Mouse (Mus musculus): Measurements from ENCODE around the gene Pnma1.
A peak's percentile ranks its signal among the peaks of the same experiment; 100 is the strongest.

The Pnma1 gene

GRCm38 (mm10) chr12:84147954-84148621 lies at the start of gene Pnma1:
Gene Pnma1, minus strand, starts transcription at chr12:84148489.
- DNase-seq (ENCODE audit: low read depth in 2 of 2, low spot score in 2 of 2): peak; percentile 32 to 42

DNA sequence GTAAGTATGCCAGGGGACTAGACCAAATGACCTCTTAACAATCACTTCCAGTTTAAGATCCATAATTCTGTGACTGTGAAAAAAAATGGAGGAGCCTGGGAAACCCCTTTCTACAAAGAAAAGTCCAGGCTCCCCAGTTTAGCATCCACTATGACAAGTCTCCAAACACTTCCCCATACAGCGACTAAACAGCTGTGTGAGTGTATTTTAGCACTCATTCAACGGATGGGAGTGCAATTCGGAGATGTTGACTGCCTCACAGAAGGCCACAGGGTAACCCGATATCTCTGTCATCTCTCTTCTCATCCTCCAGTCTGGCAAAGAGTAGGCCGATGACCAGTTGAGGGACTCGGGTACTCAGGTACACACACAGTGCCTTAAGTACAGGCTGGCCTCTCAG lies 46.9 kb upstream of the Pnma1 start:
- no peak for DNase-seq (ENCODE audit: low read depth in 2 of 2, low spot score in 2 of 2)

DNA sequence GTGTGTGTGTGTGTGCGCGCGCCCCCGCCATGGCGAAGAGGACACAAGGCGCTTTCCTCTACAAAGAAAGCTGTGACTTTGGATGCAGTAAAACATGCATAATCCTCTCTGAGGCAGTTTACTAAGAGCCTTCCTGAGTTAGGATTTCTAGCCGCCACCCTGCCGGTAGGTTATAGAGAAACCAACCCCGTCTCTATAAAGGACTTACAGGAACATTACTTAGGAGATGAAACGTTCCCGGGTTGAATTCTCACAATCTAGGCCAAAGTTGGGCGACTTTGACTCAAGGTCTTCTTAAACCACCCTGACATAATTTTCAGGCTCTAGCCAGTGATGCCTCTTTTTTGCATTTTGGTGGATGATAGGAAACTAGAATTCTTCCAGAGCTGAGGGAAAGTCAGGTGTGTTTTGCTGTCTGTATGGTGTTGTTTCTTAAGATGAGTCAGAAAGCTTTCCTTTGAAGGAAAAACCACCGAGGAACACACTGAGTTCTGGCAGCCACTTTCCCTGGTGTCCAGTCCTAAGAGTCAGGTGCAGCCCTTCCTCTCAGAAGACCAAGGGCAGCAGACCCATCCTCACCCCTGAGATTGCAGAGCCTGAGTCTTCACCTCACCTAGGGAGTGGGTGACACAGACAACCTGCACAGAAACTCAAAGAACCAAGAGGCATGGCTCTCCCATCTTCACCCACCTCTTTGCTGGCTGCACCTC lies 46.3 kb upstream of the Pnma1 start:
- no peak for DNase-seq (ENCODE audit: low read depth in 2 of 2, low spot score in 2 of 2)

- peak; percentile 93 to 94 for DNase-seq (ENCODE audit: low read depth in 2 of 2, low spot score in 2 of 2)
These were observed 45.5 kb upstream of the Pnma1 start for GRCm38 (mm10) chr12:84193642-84194399.

DNA sequence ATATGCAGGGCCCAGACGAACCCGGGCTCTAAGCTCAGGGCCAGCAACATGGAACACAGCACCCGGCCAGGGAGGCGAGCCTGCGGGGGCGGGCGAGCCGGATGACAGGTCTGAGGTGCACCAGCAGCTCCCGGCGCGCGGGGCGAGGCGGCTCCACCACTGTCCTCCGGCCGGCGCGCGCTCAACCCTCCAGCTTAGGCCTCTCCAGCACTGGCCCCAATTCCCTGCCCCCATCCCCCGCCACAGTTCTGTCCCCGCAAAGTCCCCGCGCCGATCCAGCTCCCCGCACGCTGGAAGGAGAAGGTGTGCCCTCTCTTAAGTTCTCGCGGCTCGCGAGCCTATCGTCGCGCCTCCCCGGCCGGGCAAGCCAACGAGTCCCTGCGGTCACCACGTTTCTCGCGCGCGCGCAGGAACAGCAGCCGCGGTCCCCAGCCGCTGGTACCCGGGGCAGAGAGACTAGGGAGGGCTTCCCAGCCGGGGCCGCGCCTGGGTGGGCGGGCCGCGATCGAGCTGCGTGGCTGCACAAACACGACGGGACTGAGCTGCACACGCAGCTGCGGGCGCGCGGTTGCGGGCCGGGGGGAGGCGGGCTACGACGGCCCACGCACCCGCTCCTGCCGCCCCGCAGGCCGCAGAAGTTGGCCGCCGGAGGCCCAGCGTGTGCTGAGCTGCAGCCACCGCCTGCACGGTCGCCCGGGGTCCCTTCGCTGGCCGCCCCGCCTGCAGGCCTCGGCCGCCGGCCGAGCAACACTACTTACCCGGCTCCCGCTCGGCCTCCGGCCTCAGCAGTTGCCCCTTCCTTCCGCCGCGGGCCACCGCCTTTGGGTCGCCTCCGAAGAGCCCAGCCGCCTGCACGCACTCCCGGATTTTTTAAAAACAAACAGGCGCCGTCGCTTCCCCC lies 44.7 kb upstream of the Pnma1 start:
- peak; percentile 73 to 75 for DNase-seq (ENCODE audit: low read depth in 2 of 2, low spot score in 2 of 2)

DNA sequence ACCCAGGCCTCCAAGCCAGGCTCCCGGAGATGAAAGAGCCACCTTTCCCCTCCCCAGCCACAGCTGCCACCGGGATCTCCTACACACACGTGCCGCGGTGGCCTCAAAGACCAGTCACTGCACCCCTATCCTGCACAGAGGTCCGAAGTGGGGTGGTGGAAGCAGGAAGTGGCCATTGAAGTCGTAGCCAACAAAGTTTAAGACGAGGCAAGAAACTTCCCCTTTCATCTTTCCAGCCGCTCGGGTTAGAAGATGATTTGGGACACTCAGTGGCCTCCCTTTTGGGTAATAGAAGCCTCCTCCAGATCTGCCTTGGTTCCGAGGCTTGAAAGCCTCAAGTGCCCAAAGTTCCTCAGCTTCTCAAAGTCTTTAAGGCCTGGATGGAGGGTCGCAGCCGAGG lies 44.0 kb upstream of the Pnma1 start:
- no peak for DNase-seq (ENCODE audit: low read depth in 2 of 2, low spot score in 2 of 2)

- DNase-seq (ENCODE audit: low read depth in 2 of 2, low spot score in 2 of 2): no peak
These were observed 43.5 kb upstream of the Pnma1 start for GRCm38 (mm10) chr12:84191770-84192169.

DNA sequence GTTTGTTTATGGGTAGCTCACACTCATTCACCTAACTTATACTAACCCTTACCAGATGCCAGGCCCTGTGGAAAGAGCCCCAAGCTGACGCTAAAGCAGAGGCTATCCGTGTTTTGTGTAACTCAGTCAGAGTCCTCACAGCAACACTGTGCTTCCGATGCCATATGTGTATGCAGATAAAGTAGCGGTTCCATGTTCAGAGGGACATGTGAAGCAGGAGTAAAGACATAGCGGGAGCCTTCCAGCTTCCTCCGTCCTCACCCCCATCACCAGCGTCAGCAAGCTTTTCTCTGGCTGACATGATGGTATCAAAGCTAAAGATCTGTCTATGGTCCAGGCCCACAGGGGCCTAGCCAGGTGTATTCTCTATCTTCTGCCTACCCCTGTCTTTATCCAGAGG lies 42.9 kb upstream of the Pnma1 start:
- no peak for DNase-seq (ENCODE audit: low read depth in 2 of 2, low spot score in 2 of 2)

DNA sequence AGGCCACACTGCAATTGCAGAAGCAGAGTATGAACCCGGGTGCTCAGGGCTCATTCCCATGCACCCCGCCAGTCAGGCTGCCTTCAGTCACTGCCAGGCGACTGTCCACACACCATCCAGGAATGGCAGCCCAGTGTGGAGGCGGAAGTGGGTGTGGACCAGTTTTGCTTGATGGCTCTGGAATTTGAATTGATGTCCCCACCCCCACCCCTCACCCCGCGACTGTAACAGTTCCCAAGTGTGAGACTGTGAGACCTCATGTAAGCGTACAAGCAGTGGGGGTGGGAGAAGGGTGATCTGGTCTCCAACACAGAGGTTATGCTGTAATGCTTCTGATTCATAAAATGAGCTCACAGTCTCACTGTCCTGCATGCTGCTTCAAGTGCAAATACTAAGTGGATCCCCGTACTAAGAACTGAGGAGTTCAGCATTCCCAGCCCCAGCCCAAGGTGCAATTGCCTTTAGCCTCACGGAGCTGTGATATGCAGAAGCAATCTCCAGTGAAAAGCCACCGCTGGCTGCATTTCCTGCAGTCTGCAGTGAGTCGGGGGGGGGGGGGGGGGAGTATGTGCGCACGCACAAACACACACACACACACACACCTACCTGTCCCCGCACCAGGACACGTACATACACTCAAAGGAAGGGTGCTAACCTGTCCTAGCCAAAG lies 42.0 kb upstream of the Pnma1 start:
- DNase-seq (ENCODE audit: low read depth in 2 of 2, low spot score in 2 of 2): no peak

- DNase-seq (ENCODE audit: low read depth in 2 of 2, low spot score in 2 of 2): no peak
These were observed 40.7 kb upstream of the Pnma1 start for GRCm38 (mm10) chr12:84188881-84189444.

DNA sequence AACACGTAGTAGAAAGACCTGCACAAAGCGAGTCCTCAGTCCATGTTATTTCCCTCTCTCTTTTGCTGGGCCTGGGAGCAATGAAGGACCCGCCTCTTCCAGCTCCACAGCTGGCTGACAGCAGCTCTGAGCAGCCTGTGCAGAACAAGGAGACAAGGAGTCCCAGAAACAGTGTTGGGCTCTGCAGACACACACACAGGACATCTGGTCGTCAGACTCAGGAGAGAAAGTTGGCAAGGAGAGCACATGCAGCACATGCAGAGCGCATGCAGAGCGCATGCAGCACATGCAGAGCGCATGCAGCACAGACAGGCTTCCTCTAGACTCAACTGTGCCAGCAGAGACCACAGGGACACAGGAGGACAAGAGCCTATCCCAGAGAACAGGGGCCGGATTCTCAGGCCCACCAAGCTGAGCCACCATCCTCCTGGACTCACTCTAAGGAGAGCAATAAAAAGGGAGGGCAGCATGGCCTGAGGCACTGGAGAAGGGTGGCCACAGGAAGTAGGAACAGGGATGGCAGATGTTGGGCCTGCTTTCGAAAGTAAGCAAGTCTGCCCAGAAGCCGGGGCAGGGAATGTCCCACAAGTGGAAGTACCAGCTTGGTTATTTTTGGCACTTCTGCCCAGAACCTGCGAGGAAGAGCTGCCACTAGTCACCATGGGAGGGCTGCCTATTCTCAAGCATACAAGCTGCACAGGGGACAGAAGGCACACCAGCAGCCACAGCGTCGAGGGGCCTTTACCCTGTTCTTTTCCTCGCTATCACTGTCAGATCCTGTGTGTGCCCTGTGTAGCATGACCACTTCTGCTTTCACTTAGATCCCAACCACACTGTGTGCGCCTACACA lies 39.7 kb upstream of the Pnma1 start:
- DNase-seq (ENCODE audit: low read depth in 2 of 2, low spot score in 2 of 2): no peak

- no peak for DNase-seq (ENCODE audit: low read depth in 2 of 2, low spot score in 2 of 2)
These were observed 38.7 kb upstream of the Pnma1 start for GRCm38 (mm10) chr12:84186950-84187349.

DNA sequence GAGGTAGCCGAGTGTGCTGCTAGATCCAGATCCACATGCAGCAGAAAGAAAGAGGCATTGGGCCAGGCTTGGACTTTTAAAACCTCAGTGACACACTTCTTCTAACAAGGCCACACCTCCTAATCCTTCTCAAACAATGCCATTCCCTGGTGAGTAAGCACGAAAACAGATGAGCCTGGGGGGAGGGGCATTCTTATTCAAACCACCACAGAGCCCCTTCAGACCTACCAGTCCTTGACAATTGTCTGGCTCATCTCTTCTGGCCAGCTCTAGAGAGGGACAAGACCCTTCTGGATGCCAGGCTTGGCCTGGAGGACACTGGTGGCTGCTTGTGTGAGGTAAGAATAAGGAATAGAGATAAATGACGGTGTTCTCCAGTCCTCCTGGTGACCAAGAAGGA lies 38.2 kb upstream of the Pnma1 start:
- no peak for DNase-seq (ENCODE audit: low read depth in 2 of 2, low spot score in 2 of 2)

DNA sequence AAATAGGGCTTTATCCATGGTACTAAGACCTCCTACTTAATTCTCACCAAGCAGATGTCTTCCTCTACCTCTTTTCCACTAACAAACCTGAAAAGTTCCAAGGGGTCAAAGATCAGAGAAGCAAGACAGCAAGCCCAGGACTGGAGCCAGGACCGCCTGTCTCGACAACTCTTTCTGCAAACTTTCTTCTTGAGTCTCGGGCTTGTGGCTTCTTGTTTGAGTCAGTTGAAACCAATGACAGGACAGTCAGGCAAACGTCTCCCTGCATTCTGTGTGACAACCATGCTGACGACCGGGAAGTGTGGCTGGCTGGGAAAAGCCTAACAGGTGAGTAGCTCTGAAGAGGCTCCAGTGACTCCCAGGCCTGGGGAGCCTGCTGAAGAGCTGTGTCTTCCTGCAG lies 37.3 kb upstream of the Pnma1 start:
- DNase-seq (ENCODE audit: low read depth in 2 of 2, low spot score in 2 of 2): no peak

DNA sequence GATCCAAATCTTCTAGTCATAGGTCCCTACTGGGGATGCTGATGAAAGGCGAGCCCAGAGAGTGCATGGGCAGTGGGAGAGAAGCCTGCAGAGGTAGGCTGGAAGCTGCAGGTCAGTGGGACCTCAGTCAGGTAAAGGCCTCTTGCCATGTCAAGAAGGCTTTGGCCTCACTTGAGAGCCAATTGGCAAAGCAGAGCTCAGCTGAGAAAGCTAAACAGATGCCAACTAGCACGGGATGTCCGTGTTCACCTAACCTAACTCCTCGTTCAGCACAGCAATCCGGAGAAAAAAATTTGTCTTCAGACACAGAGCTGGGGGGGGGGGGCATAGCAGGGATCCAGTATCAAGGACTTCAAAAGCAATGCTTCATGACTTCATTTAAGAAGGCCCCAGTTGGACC lies 36.7 kb upstream of the Pnma1 start:
- no peak for DNase-seq (ENCODE audit: low read depth in 2 of 2, low spot score in 2 of 2)

DNA sequence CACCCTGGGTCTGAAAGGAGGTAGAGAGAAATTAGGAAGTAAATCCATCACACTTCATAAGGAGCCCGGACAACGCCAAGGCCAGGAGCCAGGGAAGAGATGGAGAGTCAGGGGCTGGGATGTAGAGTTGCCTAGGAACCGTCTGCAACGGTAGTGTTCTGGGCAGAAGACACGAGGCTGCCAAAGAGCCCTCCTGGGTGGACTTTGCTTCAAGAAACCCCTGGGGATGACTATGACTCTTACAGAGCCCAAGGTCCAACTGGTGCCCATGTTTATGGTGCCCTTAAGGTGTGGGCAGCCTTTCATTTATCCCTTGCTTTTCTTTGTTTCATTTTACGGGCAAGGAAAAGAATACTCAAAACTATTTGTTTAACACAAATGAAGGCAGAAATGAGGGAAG lies 33.7 kb upstream of the Pnma1 start:
- no peak for DNase-seq (ENCODE audit: low read depth in 2 of 2, low spot score in 2 of 2)

GRCm38 (mm10) chr12:84180701-84181435 lies 32.6 kb upstream of the Pnma1 start:
- DNase-seq (ENCODE audit: low read depth in 2 of 2, low spot score in 2 of 2): no peak

DNA sequence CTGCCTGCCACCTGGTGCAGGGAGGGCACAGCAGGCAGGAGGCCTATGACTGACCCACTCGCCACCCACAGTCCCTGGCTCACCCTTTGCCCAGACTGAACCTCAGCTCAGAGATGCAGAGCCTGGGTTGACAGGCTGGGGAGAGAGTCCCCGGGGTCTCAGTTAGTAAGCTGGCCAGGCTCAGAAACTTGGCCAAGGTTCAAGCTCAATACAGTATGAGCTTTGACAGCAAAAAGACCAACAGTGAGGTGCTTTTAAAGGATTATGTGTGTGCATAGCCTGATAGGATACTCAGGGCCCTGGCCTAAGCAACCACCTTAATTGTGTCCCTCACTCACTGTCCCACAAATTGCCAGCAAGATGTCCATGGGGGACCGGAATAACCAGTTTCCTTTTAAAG lies 31.8 kb upstream of the Pnma1 start:
- DNase-seq (ENCODE audit: low read depth in 2 of 2, low spot score in 2 of 2): no peak

All from CD8-positive naive resting alpha-beta T cell, adult 2 months (primary cell).